Mouse (Mus musculus) stomach, embryonic 15.5 days (tissue): ENCODE measurements around the gene Arid3a. TPM values are rescaled to one million over a fixed set of nuclear protein-coding genes. Genes with fewer than 3 reads are reported as not detected.
A peak's percentile ranks its signal among the peaks of the same experiment; 100 is the strongest.

Experiments
- ATAC-seq: fragments of 200-750 bp; cut with Nextera tagmentation; 2 replicates; pipeline ENCODE4 v1.8.0; 2017; ENCODE audit warnings: low read depth, moderate number of reproducible peaks, moderate TSS enrichment; ENCODE audit not compliant: insufficient read depth, low FRiP score
- H3K27ac ChIP-seq: fragments of 300-500 bp; sonication (generic); 2 replicates; pipeline ENCODE4 v1.5.1; 2015; ENCODE audit warnings: mild to moderate bottlenecking, inconsistent platforms
- H3K27me3 ChIP-seq: fragments of 300-500 bp; sonication (generic); replicated peaks from 2 replicates; pipeline ENCODE4 v1.6.1; 2015; ENCODE audit warnings: inconsistent platforms
- H3K36me3 ChIP-seq: fragments of 300-500 bp; sonication (generic); 2 replicates; pipeline ENCODE4 v1.6.1; 2015; ENCODE audit warnings: inconsistent platforms
- H3K4me1 ChIP-seq: fragments of 300-500 bp; sonication (generic); 2 replicates; pipeline ENCODE4 v1.6.1; 2015; ENCODE audit warnings: inconsistent platforms
- H3K4me2 ChIP-seq: fragments of 300-500 bp; sonication (generic); 2 replicates; pipeline ENCODE4 v1.6.1; 2015; ENCODE audit warnings: mild to moderate bottlenecking, inconsistent platforms
- H3K4me3 ChIP-seq: fragments of 300-500 bp; sonication (generic); replicated peaks from 2 replicates; pipeline ENCODE4 v1.5.1; 2015; ENCODE audit warnings: inconsistent platforms
- H3K9ac ChIP-seq: fragments of 300-500 bp; sonication (generic); 2 replicates; pipeline ENCODE4 v1.6.1; 2015; ENCODE audit warnings: inconsistent platforms
- H3K9me3 ChIP-seq: fragments of 300-500 bp; sonication (generic); 2 replicates; pipeline ENCODE4 v1.6.1; 2016; ENCODE audit warnings: inconsistent platforms
- WGBS: fragments of 180-500 bp; shearing (Covaris S2); methylation state at CpG from one replicate; pipeline ENCODE4 v1.1.7; 2015; 5-methylcytosine and 5-hydroxymethylcytosine counted together
- polyA plus RNA-seq: library from polyadenylated mRNA; unstranded; fragments of >200 nt; fragmentation: Nextera tagmentation; extraction: Ambion mirVana; gene quantifications from 2 replicates; pipeline ENCODE4 v1.2.1, GENCODE M21; 2015

The Arid3a gene
- polyA plus RNA-seq, 1 experiment from 2014 or later: 10.0 TPM

- peaks cover 31% of the 10 kb centered on the region for H3K36me3 ChIP-seq
- H3K4me2 ChIP-seq: no peak within 1 kb of the TSS
- no peak within 1 kb of the TSS for H3K4me3 ChIP-seq
- H3K27ac ChIP-seq: peak within 1 kb of the TSS; percentile 70
- H3K4me1 ChIP-seq: peaks cover 26% of the 10 kb centered on the region
- 91% methylated on average over 4 of the region's 4 CpGs for WGBS
- ATAC-seq: no peak
- H3K9ac ChIP-seq: no peak within 1 kb of the TSS
- H3K27me3 ChIP-seq: no peaks in the 10 kb centered on the region
- H3K9me3 ChIP-seq: no peaks in the 10 kb centered on the region
These were observed 16.3 kb upstream of the Arid3a start, which contains the start of gene Gm26602 for GRCm38 (mm10) chr10:79910556-79910955. Gm26602 (plus strand) TSS chr10:79910856.

DNA sequence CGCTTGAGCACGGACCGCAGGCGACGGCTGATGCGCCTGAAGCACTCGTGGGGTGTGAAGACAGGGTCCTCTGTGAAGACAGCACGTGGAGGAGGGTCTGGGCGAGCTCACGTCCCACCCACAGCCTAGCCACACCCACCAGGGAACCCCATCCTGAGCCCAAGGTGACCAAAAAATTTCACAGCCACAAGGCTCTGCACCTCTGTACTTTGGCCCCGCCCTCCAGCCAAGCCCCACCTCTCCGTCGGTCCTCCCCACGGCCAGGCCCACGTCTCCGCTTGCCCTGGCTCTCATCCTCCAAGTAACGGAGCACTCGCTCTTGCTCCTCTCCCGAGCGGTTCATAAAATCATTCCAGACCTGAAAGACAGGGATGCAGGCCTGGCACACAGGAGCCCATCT lies 14.4 kb upstream of the Arid3a start:
- no peaks in the 10 kb centered on the region for H3K9me3 ChIP-seq
- H3K4me1 ChIP-seq: peaks cover 39% of the 10 kb centered on the region
- no peaks in the 10 kb centered on the region for H3K27me3 ChIP-seq
- H3K9ac ChIP-seq: no peak overlapping the region
- peaks cover 19% of the 10 kb centered on the region for H3K36me3 ChIP-seq
- ATAC-seq: no peak
- 69% methylated on average over 20 of the region's 20 CpGs for WGBS
- H3K4me3 ChIP-seq: no peak overlapping the region
- H3K27ac ChIP-seq: no peak overlapping the region
- H3K4me2 ChIP-seq: no peak overlapping the region

DNA sequence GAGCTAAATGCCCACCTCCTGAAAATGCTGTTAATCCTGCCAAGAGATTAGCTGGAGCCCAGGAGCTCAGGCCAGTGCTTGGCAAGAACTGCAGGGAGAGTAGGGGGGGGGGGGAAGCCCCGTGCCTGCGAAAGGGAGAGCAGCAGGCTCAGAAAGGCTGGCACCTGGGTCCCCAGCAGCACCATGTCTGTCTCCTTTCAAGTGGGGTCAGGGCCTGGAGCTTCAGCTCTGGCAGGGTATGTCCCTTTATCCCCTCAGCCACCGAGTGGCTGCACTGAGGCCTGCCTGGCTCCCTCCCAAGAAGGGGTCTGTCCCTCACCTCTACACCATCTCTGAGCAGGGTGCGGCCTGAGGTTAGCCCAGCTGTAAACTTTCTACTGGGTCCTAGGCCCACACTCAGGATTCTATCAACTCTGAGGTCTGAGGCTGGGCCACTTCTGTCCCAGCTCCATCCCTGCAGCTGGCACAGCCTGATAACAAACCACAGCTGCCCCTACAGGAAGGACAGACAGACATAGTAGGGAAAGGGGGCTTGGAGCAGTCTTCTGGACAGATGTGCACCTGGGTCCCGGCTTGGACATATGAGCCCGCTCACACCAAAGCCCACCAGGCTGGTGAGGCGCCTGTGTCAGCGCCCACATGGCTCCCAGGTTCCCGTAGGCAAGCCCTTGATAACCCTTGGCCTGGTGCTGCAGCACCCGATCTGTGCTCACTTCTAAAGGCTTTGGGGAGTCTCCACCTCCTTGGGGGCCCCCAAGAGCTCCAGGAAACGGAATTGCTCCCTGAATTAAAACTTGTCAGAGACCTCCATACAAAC lies 12.5 kb upstream of the Arid3a start:
- ATAC-seq: no peak
- 67% methylated on average over 11 of the region's 11 CpGs for WGBS
- H3K4me1 ChIP-seq: peaks cover 52% of the 10 kb centered on the region
- peaks cover 19% of the 10 kb centered on the region for H3K36me3 ChIP-seq
- H3K27me3 ChIP-seq: peaks cover 18% of the 10 kb centered on the region
- peak overlapping the region; percentile 67 for H3K27ac ChIP-seq
- no peak overlapping the region for H3K4me3 ChIP-seq
- H3K9ac ChIP-seq: no peak overlapping the region
- peak overlapping the region; percentile 84 for H3K4me2 ChIP-seq
- H3K9me3 ChIP-seq: no peaks in the 10 kb centered on the region

- Histone ChIP-seq H3K36me3 (peaks cover 19% of the 10 kb centered on the region), H3K27ac (peak overlapping the region; percentile 67), H3K9ac (no peak overlapping the region), H3K27me3 (peaks cover 25% of the 10 kb centered on the region), H3K4me2 (peak overlapping the region; percentile 84), H3K4me3 (no peak overlapping the region; the same call in 1 of the 2 replicates), H3K4me1 (peaks cover 53% of the 10 kb centered on the region), H3K9me3 (no peaks in the 10 kb centered on the region)
- WGBS: 50% methylated on average over 7 of the region's 7 CpGs
- 0 out of 2 replicates have a peak, but pooled peaks have one; percentile 16 for ATAC-seq
These were observed 11.8 kb upstream of the Arid3a start for GRCm38 (mm10) chr10:79914948-79915596.

DNA sequence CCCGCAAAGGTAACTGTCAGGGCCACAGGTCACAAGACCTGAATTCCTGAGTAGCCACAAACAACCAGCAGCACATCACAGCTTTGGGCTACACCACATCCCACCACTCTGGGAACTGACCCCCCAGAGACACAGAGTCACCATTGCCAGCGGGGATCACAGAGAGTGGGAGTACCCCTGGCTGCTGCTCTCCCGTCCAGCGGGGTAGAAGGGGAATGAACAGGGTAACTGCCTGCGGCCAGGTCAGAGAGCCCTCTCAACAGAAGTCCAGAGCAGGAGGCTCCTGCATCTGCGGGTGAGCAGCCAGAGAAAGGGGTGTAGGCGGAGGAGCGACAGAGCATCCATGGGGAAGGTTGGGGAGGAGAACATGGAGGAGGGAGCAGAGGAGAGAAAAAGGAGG lies 10.8 kb upstream of the Arid3a start:
- peak overlapping the region; percentile 84 for H3K4me2 ChIP-seq
- peaks cover 35% of the 10 kb centered on the region for H3K27me3 ChIP-seq
- H3K9me3 ChIP-seq: no peaks in the 10 kb centered on the region
- H3K4me3 ChIP-seq: peak overlapping the region; percentile 85
- peaks cover 14% of the 10 kb centered on the region for H3K36me3 ChIP-seq
- H3K27ac ChIP-seq: peak overlapping the region; percentile 80
- peaks cover 61% of the 10 kb centered on the region for H3K4me1 ChIP-seq
- H3K9ac ChIP-seq: peak overlapping the region; percentile 91
- WGBS: 6% methylated on average over 8 of the region's 8 CpGs
- no peak for ATAC-seq

GRCm38 (mm10) chr10:79916808-79917531 lies 9.9 kb upstream of the Arid3a start, which contains the start of gene Kiss1r:
Kiss1r (plus strand) TSS chr10:79916971.
- 2% methylated on average over 41 of the region's 42 CpGs for WGBS

DNA sequence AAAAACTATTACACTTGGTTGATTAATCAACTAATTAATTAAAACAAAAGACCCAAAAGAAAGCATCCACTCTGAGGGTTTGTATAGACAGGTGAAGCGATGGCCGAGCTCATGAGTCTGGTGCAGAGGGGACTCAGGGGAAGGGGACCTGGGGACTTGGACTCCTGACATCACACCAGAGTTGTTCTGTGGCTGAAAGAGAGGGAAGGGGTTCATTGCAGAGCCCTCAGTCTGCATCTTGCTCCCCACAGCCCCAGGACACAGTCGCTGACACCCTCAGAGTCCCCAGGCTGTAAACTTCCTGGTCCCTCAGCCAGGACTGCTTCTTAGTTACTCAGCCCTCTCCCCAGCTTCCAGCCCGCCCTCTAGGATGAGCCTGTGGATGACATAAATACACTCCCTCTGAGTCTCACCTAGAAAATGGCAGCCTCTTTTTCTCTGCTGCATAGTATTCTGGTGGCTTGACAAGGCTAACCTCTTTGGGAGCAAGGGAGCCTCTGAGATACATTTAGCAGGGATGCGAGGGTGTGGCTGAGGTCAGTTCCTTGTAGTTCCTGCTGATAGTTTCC lies 9.2 kb upstream of the Arid3a start:
- H3K4me2 ChIP-seq: peak overlapping the region; percentile 84
- no peak overlapping the region for H3K27ac ChIP-seq
- H3K4me3 ChIP-seq: peak overlapping the region; percentile 85
- peak overlapping the region; percentile 91; the same call in 1 of the 2 replicates for H3K9ac ChIP-seq
- H3K36me3 ChIP-seq: 0 out of 2 replicates have a peak, but pooled peaks cover 2% of the 10 kb centered on the region
- no peak for ATAC-seq
- H3K4me1 ChIP-seq: peaks cover 68% of the 10 kb centered on the region
- WGBS: 68% methylated on average over 5 of the region's 5 CpGs
- H3K9me3 ChIP-seq: no peaks in the 10 kb centered on the region
- peaks cover 49% of the 10 kb centered on the region for H3K27me3 ChIP-seq

More at GRCm38 (mm10) chr10:79916808-79917531, 9.9 kb upstream of the Arid3a start, which contains the start of gene Kiss1r:
- Histone ChIP-seq H3K27ac (peak within 1 kb of the TSS; percentile 80), H3K4me1 (peaks cover 68% of the 10 kb centered on the region), H3K27me3 (peaks cover 43% of the 10 kb centered on the region), H3K4me3 (peak within 1 kb of the TSS; percentile 85), H3K4me2 (peak within 1 kb of the TSS; percentile 84), H3K36me3 (peaks cover 7% of the 10 kb centered on the region; the same call in 1 of the 2 replicates), H3K9me3 (no peaks in the 10 kb centered on the region), H3K9ac (peak within 1 kb of the TSS; percentile 91)
- ATAC-seq: peak; percentile 74

- no peak overlapping the region for H3K9ac ChIP-seq
- 15% methylated on average over 34 of the region's 35 CpGs for WGBS
- H3K4me2 ChIP-seq: peak overlapping the region; percentile 32
- no peaks in the 10 kb centered on the region for H3K9me3 ChIP-seq
- peak overlapping the region; percentile 19 for H3K4me3 ChIP-seq
- peaks cover 68% of the 10 kb centered on the region for H3K4me1 ChIP-seq
- H3K27me3 ChIP-seq: peaks cover 55% of the 10 kb centered on the region
- ATAC-seq: no peak
- H3K36me3 ChIP-seq: no peaks in the 10 kb centered on the region
- no peak overlapping the region for H3K27ac ChIP-seq
These were observed 8.4 kb upstream of the Arid3a start for GRCm38 (mm10) chr10:79918231-79919078.

GRCm38 (mm10) chr10:79919251-79919849 lies 7.5 kb upstream of the Arid3a start:
- peak overlapping the region; percentile 16; the same call in 1 of the 2 replicates for H3K9ac ChIP-seq
- H3K27me3 ChIP-seq: peaks cover 55% of the 10 kb centered on the region
- no peak for ATAC-seq

GRCm38 (mm10) chr10:79920056-79920890 lies 6.6 kb upstream of the Arid3a start:
- no peak for ATAC-seq
- Histone ChIP-seq H3K4me3 (no peak overlapping the region), H3K4me1 (peaks cover 54% of the 10 kb centered on the region), H3K36me3 (no peaks in the 10 kb centered on the region), H3K9me3 (no peaks in the 10 kb centered on the region), H3K4me2 (peak overlapping the region; percentile 53), H3K9ac (no peak overlapping the region), H3K27ac (no peak overlapping the region), H3K27me3 (peaks cover 55% of the 10 kb centered on the region)
- 26% methylated on average over 26 of the region's 26 CpGs for WGBS

More at GRCm38 (mm10) chr10:79919251-79919849, 7.5 kb upstream of the Arid3a start:
- Histone ChIP-seq H3K4me3 (peak overlapping the region; percentile 16; the same call in 1 of the 2 replicates), H3K9me3 (no peaks in the 10 kb centered on the region), H3K27ac (no peak overlapping the region), H3K4me1 (peaks cover 62% of the 10 kb centered on the region), H3K36me3 (no peaks in the 10 kb centered on the region), H3K4me2 (peak overlapping the region; percentile 46)
- WGBS: 8% methylated on average over 21 of the region's 21 CpGs
